Mouse (Mus musculus): ENCODE results near the gene Hivep2. TPM values are rescaled to one million over a fixed set of nuclear protein-coding genes. Genes with fewer than 3 reads are reported as not detected.
A peak's percentile ranks its signal among the peaks of the same experiment; 100 is the strongest.

The Hivep2 gene
- polyA plus RNA-seq, 1 experiment, result 26.4 TPM

DNA sequence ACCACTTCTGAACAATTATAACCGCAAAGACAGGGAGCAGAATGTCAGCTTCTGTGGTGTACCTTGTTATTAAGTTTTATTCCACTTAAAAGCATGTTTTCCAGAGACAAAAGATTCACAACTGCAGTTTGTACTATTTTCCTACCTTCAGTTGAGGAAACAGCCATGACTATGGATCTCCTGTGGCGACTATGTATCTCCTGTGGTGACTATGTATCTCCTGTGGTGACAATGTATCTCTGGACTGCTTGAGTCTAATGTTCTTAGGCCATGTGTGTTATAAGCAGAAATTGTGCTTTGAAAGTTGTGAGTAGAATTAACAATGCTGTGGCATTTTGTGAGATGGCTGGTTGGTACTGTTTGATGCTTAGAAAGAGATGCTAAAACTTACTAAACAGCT is 51.5 kb downstream of the Hivep2 start:
- H3K27ac ChIP-seq (ENCODE audit: control insufficient read depth, insufficient read depth, low read length), result no peak overlapping the region
- H3K4me3 ChIP-seq (ENCODE audit: control insufficient read depth, insufficient read depth, low read length), result no peak overlapping the region
- WGBS, result 95% methylated on average over 2 of the region's 2 CpGs

DNA sequence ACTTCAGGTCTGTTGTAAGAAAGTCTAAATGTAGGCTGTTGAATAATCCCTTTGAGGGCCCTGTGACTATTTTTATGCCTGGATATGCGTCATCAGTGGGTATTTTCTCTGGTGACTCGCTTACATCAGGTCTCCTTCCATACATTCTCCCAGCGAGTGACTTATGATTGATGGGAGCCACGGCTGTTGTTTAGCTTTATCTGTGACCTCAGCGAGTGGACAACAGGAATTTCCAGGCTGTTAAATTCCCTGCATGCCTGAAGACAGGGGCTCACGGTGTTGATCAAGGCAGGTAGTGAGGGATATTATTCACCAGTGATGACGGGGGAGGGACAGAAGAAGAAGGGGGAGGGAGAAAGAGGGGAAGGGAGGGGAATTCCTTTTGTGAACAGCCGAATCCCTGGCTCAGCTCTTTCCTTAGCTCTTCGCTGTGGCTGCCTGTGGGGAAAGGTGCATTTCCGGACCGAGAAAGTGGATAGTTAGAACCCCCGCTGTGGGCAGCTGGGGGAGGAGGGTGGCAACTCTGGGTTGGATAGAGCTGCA is 52.0 kb downstream of the Hivep2 start:
- WGBS, result 64% methylated on average over 12 of the region's 12 CpGs
- H3K4me3 ChIP-seq (ENCODE audit: control insufficient read depth, insufficient read depth, low read length), result no peak overlapping the region
- peak overlapping the region; percentile 36; the same call in 1 of the 2 replicates for H3K27ac ChIP-seq (ENCODE audit: control insufficient read depth, insufficient read depth, low read length)
- TF ChIP-seq CTCF (IDR thresholded peaks at IDR 0.05; ENCODE audit: borderline replicate concordance, control insufficient read depth, extremely low read depth, insufficient read depth, low read length, poor library complexity), result no peak
- no peak for TF ChIP-seq POLR2A (IDR thresholded peaks at IDR 0.05; ENCODE audit: control insufficient read depth, extremely low read depth, insufficient read depth, low read length, poor library complexity)
- no peak for DNase-seq
- no peaks in the 10 kb centered on the region for H3K36me3 ChIP-seq (ENCODE audit: control insufficient read depth, insufficient read depth, low read length)
- peaks cover 16% of the 10 kb centered on the region for H3K4me1 ChIP-seq (replicated peaks; ENCODE audit: control insufficient read depth, insufficient read depth, low read length)
- H3K27me3 ChIP-seq (ENCODE audit: control insufficient read depth, insufficient read depth, low read length), result no peaks in the 10 kb centered on the region

More for the DNA sequence above, 51.5 kb downstream of the Hivep2 start:
- Histone ChIP-seq H3K27me3 (ENCODE audit: control insufficient read depth, insufficient read depth, low read length) (no peaks in the 10 kb centered on the region), H3K4me1 (replicated peaks; ENCODE audit: control insufficient read depth, insufficient read depth, low read length) (peaks cover 16% of the 10 kb centered on the region), H3K36me3 (ENCODE audit: control insufficient read depth, insufficient read depth, low read length) (no peaks in the 10 kb centered on the region)
- no peak for DNase-seq
- TF ChIP-seq POLR2A (IDR thresholded peaks at IDR 0.05; ENCODE audit: control insufficient read depth, extremely low read depth, insufficient read depth, low read length, poor library complexity) (no peak), CTCF (IDR thresholded peaks at IDR 0.05; ENCODE audit: borderline replicate concordance, control insufficient read depth, extremely low read depth, insufficient read depth, low read length, poor library complexity) (no peak)

DNA sequence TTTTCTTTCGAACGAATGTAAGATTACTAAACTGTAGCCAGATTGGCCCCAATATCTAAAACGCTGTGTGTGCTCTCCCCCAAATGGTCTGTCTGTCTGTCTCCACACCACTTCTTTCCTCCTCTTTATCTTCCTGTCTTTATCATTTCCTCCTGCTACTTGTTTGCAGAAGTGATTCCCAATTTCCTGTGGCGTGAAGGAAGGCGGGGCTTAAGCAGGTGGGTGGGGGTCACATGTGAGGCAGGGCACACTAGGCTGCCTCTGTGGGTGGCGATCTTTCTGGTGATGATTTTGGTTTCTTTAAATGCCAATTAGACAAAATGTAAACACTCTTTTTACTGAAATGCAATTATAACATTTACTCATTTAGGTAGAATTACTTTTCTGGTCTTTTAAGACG is 52.8 kb downstream of the Hivep2 start:
- 33% methylated on average over 7 of the region's 7 CpGs for WGBS
- Histone ChIP-seq H3K36me3 (ENCODE audit: control insufficient read depth, insufficient read depth, low read length) (no peaks in the 10 kb centered on the region), H3K27me3 (ENCODE audit: control insufficient read depth, insufficient read depth, low read length) (no peaks in the 10 kb centered on the region), H3K4me3 (ENCODE audit: control insufficient read depth, insufficient read depth, low read length) (no peak overlapping the region), H3K4me1 (replicated peaks; ENCODE audit: control insufficient read depth, insufficient read depth, low read length) (peaks cover 16% of the 10 kb centered on the region), H3K27ac (ENCODE audit: control insufficient read depth, insufficient read depth, low read length) (no peak overlapping the region)
- TF ChIP-seq POLR2A (IDR thresholded peaks at IDR 0.05; ENCODE audit: control insufficient read depth, extremely low read depth, insufficient read depth, low read length, poor library complexity) (no peak), CTCF (IDR thresholded peaks at IDR 0.05; ENCODE audit: borderline replicate concordance, control insufficient read depth, extremely low read depth, insufficient read depth, low read length, poor library complexity) (no peak)
- peak; percentile 35 for DNase-seq

DNA sequence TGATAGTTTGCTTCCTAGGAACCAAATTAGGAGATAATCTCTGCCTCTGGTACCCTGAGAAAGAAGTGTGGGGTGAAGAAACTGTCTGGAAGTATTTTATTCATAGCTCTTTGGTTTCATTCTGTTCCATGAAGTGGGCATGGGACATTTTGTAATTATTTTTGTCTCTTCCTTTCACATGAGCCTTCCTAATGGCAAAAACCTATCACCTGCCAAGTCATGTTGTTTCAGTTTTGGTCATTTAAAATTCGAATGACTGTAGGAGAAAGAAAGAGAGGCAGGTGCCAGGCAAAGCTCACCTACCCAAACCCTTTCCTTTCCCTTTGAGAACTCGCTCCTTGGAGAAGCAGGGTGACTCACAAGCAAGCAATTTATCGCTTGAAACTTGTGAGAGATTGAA is 53.3 kb downstream of the Hivep2 start:
- no peaks in the 10 kb centered on the region for H3K27me3 ChIP-seq (ENCODE audit: control insufficient read depth, insufficient read depth, low read length)
- H3K27ac ChIP-seq (ENCODE audit: control insufficient read depth, insufficient read depth, low read length), result no peak overlapping the region
- WGBS, result 71% methylated on average over 3 of the region's 3 CpGs
- H3K36me3 ChIP-seq (ENCODE audit: control insufficient read depth, insufficient read depth, low read length), result no peaks in the 10 kb centered on the region
- TF ChIP-seq POLR2A (IDR thresholded peaks at IDR 0.05; ENCODE audit: control insufficient read depth, extremely low read depth, insufficient read depth, low read length, poor library complexity) (no peak), CTCF (IDR thresholded peaks at IDR 0.05; ENCODE audit: borderline replicate concordance, control insufficient read depth, extremely low read depth, insufficient read depth, low read length, poor library complexity) (no peak)
- no peak overlapping the region for H3K4me3 ChIP-seq (ENCODE audit: control insufficient read depth, insufficient read depth, low read length)
- DNase-seq, result no peak
- peaks cover 16% of the 10 kb centered on the region for H3K4me1 ChIP-seq (replicated peaks; ENCODE audit: control insufficient read depth, insufficient read depth, low read length)

DNA sequence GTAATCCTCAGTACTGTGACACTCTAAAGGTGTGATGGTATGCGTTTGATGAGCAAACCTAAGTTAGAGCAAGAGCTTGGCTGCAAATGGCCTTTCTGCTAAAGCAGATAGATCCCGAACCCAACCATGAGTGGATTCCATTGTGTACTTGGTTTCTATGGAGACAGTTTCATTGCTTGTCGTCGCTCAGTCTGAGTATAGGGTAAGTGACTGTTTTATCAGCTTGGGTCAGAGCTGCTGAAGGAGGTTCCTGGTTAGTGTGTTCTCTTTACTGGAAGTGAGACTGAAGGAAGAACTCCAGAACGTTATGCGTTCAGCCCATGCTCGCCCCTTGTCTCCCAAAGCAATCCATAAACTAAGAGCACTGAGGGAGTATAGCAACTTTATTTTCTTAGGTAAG is 54.4 kb downstream of the Hivep2 start:
- WGBS, result 94% methylated on average over 7 of the region's 7 CpGs
- H3K27ac ChIP-seq (ENCODE audit: control insufficient read depth, insufficient read depth, low read length), result no peak overlapping the region
- no peaks in the 10 kb centered on the region for H3K36me3 ChIP-seq (ENCODE audit: control insufficient read depth, insufficient read depth, low read length)
- H3K4me1 ChIP-seq (replicated peaks; ENCODE audit: control insufficient read depth, insufficient read depth, low read length), result peaks cover 16% of the 10 kb centered on the region
- no peaks in the 10 kb centered on the region for H3K27me3 ChIP-seq (ENCODE audit: control insufficient read depth, insufficient read depth, low read length)
- DNase-seq, result no peak
- no peak overlapping the region for H3K4me3 ChIP-seq (ENCODE audit: control insufficient read depth, insufficient read depth, low read length)
- TF ChIP-seq CTCF (IDR thresholded peaks at IDR 0.05; ENCODE audit: borderline replicate concordance, control insufficient read depth, extremely low read depth, insufficient read depth, low read length, poor library complexity) (no peak), POLR2A (IDR thresholded peaks at IDR 0.05; ENCODE audit: control insufficient read depth, extremely low read depth, insufficient read depth, low read length, poor library complexity) (no peak)

DNA sequence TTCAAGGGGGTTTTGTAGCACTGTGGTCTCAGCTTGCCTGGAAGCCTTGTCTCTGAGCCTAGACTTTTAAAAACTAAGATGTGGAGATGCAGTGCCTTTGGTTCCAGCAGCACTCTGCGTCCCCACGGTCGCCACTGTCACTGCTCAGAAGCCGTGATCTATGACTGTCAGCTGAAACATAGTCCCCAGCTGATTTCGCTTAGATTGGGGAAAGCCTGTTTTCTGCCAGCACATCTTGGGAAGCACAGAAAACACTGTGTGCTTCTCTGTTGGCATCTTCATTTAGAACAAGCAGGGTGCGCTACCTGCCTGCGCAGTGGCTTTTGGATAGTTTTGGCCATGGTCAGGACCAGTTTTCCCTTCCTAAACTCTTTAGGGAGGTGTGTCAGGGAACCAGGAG is 59.1 kb downstream of the Hivep2 start:
- Histone ChIP-seq H3K4me1 (replicated peaks; ENCODE audit: control insufficient read depth, insufficient read depth, low read length) (no peaks in the 10 kb centered on the region), H3K36me3 (ENCODE audit: control insufficient read depth, insufficient read depth, low read length) (no peaks in the 10 kb centered on the region), H3K27ac (ENCODE audit: control insufficient read depth, insufficient read depth, low read length) (no peak overlapping the region), H3K4me3 (ENCODE audit: control insufficient read depth, insufficient read depth, low read length) (no peak overlapping the region), H3K27me3 (ENCODE audit: control insufficient read depth, insufficient read depth, low read length) (no peaks in the 10 kb centered on the region)
- TF ChIP-seq POLR2A (IDR thresholded peaks at IDR 0.05; ENCODE audit: control insufficient read depth, extremely low read depth, insufficient read depth, low read length, poor library complexity), result no peak
- no peak for TF ChIP-seq CTCF (IDR thresholded peaks at IDR 0.05; ENCODE audit: borderline replicate concordance, control insufficient read depth, extremely low read depth, insufficient read depth, low read length, poor library complexity)
- 97% methylated on average over 7 of the region's 7 CpGs for WGBS
- DNase-seq, result no peak

DNA sequence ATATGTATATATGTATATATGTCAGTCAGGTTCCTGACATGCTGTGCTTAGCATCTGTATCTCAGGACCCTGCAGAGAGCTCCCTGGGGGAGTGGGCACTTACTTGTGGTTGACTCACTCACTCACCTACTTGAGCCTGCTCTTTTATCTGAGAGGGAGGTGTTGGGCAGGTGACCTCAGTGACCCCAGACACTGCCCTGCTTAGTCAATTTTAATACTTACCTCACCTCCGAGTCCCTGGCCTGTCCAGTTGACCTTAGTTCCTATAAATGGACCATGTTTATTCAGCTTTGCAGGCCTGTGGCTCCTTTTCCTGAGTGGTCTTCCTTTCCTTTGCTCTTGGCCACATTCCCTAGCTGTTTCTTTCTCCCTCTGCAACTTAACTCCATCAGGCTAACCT is 61.9 kb downstream of the Hivep2 start:
- TF ChIP-seq CTCF (IDR thresholded peaks at IDR 0.05; ENCODE audit: borderline replicate concordance, control insufficient read depth, extremely low read depth, insufficient read depth, low read length, poor library complexity) (no peak), POLR2A (IDR thresholded peaks at IDR 0.05; ENCODE audit: control insufficient read depth, extremely low read depth, insufficient read depth, low read length, poor library complexity) (no peak)
- WGBS, result 95% methylated on average over 1 of the region's 1 CpGs
- DNase-seq, result no peak
- H3K4me1 ChIP-seq (replicated peaks; ENCODE audit: control insufficient read depth, insufficient read depth, low read length), result no peaks in the 10 kb centered on the region
- H3K4me3 ChIP-seq (ENCODE audit: control insufficient read depth, insufficient read depth, low read length), result no peak overlapping the region
- H3K27ac ChIP-seq (ENCODE audit: control insufficient read depth, insufficient read depth, low read length), result no peak overlapping the region
- no peaks in the 10 kb centered on the region for H3K27me3 ChIP-seq (ENCODE audit: control insufficient read depth, insufficient read depth, low read length)
- no peaks in the 10 kb centered on the region for H3K36me3 ChIP-seq (ENCODE audit: control insufficient read depth, insufficient read depth, low read length)
